Mouse (Mus musculus) urinary bladder, postnatal 4 days (tissue): ENCODE data around the gene Btg1.

Source experiments
- DNase-seq, 2 experiments: peaks; one replicate each; pipeline ENCODE4 v3.0.0; 2021 to 2022; ENCODE audit warnings: low spot score in 2 of 2

Gene Btg1

GRCm38 (mm10) chr10:96663739-96664430 is 47.1 kb downstream of the Btg1 start:
- DNase-seq: no peak
